Mouse (Mus musculus): Measurements from ENCODE around the gene Fam135a. TPM values are rescaled to one million over a fixed set of nuclear protein-coding genes. Genes with fewer than 3 reads are reported as not detected.

The Fam135a gene
- total RNA-seq (2015; ENCODE audit: low replicate concordance), result not detected in 2 replicates
- total RNA-seq (2017; ENCODE audit: low replicate concordance), result not detected in 2 replicates

DNA sequence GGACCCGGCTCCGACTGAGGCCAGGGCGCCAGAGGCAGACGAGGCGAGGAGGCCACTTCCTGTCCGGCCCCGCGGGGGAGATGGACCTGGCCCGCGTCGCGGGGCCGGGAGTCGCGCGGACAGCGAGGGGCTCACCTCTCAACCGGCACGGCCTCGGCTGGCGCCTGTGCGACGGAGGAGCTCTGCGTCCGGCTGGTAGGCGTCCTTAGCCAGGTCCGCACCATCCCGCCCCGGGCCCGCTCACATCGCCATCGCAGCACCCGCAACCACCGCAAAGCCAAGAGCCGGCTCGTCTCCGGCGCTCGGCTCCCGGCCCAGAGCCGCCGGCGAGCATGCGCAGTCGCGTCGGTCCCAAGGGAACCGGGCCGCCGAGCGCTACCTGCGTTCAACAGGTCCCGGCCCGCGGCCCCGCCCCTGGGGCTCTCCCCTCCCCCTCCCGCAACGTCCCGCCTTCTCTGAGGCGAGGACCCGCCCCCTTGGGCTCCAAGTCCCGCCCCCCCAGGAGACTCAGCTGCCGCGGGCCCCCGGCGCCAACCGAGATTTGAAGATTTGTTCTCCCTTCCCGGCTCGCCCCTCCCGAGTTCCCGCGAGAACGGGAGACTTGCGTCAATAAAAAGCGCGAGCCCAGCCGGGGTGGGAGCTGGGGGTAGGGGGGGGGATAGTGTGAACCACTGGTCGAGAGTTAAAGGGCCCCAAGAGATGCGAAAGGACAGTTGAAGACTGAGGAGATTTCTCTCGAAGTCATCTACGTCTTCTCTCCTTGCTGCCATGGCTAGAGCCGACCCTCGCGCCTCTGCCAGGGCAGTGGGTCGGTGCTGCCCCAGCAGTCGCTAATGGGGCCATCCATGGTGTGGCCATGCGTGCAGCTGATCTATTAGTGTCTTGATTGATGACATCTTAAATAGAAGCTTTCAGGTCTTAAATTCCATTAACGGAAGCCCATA is at the start of gene Fam135a:
Fam135a (minus strand) TSS at position 416 of the 944 bp plus-strand sequence.
- ATAC-seq (replicated peaks; ENCODE audit: low FRiP score, poor library complexity, severe bottlenecking), result no peak

DNA sequence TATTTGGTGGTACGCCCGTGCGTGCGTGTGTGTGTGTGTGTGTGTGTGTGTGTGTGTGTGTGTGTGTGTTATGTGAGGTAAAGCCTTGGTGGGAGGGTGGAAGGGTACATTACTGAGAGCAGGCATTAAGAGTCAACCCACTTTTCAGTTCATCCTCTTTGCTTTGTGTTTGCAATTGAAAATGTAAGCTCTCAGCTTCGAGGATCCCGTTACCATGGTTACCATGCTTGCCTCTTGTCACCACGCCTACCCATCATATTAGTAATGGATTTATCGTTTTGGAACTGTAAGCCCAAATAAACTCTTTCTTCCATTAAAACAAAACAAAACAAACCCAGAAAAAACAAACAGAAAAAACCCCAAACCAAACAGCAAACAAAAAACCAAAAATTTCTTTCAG is 43.4 kb upstream of the Fam135a start:
- no peak for ATAC-seq (replicated peaks; ENCODE audit: low FRiP score, poor library complexity, severe bottlenecking)

DNA sequence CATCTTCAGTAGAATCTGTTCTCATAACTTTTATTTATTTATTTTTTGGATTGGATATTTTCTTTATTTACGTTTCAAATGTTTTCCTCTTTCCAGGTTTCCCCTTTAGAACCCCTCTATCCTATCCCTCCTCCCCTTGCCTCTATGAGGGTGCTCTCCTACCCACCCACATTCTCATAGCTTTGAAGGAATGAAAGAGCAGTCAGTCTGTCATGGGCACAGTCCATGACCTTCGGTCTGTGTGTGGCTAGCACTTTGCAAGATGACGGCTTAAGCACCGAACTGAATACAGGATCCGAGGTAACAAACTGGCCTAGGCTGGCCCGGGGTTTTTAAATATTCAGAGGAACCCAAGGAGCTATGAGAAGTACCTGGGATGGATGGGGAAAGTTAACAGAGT is 40.4 kb upstream of the Fam135a start:
- no peak for ATAC-seq (replicated peaks; ENCODE audit: low FRiP score, poor library complexity, severe bottlenecking)

DNA sequence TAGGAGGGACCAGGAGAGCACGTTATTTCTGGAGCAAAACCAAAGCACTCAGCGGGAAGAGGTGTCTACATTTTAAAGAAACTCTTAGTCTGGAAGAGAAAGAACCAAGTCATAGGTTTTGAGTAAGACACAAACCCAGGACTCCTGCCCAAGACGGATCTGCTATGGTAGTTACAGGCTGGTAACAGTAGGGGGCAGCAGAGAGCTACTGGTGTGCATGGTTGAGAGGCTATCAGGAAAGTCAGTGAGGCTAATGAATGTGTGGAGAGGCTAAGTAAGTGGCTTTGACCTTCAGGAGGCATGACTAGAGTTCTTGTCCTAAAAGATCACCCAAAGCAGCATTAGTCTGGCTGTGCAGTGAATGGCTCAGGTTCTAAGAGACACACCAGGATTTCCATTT is 37.0 kb upstream of the Fam135a start:
- ATAC-seq (replicated peaks; ENCODE audit: low FRiP score, poor library complexity, severe bottlenecking), result no peak

DNA sequence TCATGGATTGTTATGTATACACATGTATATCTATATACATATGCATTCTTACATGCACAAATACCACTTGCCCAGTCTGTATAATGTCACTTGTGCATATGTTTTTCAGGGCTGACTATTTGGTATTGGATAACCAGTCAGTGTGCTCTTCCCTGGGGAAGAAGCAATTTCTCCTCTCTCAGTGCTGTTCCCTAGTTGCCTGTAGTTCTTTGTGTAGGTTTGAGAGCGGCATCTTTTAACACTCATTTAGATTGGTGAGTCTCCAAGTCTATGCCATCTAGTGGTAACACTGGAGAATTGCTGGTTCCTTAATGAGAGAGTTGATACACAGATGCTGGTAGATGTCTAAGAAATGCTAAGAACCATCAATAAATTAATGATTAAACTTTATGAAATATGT is 34.7 kb upstream of the Fam135a start:
- no peak for ATAC-seq (replicated peaks; ENCODE audit: low FRiP score, poor library complexity, severe bottlenecking)

DNA sequence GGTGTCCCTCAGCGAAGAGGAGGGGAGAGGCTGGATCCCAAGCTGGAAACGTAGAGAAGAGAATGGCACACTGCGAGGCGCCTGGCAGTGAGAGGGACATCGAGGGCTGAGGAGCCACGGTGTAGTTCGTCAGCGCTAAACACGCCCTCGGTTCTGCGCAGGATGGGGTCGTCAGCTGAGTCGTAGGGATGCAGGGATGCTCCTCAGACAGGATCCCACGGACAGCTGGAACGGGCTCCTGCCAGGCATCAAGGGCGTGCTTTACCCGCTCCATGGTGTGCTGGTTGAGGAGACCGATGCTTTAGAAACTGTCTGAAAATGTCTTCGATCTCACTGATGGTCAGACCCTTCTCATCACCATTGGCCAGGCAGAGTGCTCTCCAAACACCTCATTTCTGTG is 33.7 kb upstream of the Fam135a start:
- ATAC-seq (replicated peaks; ENCODE audit: low FRiP score, poor library complexity, severe bottlenecking), result no peak

DNA sequence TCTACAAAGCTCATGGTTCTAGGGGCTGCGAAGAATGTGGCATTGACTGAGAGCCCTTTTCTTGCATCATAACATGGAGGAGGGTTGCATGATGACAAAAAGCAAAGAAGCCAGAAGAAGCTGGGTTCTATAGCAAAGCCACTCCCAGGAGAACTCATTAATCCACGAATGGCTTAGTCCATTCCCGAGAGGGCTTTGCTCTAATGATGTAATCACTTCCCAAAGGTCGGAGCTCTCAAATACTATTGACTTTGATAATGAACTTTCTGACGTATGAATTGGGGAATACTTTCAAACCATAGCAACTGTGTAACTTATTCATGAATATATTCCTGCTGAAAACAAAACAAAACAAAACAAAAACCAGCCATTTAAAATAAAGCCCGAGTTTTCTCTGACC is 27.7 kb upstream of the Fam135a start:
- ATAC-seq (replicated peaks; ENCODE audit: low FRiP score, poor library complexity, severe bottlenecking), result no peak

DNA sequence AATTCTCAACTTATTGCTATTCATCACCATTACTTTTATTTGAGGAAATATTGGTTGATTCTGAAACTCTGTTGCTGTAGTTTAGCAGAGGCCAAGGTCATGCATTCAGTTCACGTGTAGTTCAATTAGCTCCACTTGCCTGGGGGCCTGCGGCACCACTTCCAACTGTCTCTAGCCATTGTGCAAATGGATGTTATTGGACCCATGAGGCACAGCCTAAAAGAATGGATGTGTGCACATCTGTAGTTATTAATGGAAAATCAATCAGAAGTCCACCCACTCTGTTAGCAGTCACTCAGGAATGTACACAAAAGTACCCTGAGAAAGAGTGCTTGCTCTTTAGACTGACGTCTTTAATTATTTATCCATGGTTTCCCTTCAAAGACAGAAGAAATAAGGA is 24.5 kb upstream of the Fam135a start:
- ATAC-seq (replicated peaks; ENCODE audit: low FRiP score, poor library complexity, severe bottlenecking), result no peak

DNA sequence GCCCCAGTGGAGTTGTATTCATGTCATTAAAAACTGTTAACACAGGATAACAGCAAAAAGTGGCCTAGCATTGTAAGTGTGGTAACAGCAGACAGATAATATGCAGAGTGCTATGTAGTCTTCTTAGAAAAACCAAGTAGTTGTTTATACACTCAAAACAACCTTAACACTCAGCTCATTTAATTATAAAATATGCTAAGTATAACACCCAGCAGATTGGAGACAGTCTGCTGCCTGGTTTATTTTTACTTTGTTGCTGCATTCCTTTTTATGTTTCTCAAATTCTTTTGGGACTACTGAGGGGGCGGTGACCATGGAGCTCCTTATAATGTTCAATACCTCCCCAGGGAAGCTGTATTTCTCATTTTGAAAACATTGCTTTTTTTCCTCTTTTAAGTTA is 22.4 kb upstream of the Fam135a start:
- ATAC-seq (replicated peaks; ENCODE audit: low FRiP score, poor library complexity, severe bottlenecking), result no peak

DNA sequence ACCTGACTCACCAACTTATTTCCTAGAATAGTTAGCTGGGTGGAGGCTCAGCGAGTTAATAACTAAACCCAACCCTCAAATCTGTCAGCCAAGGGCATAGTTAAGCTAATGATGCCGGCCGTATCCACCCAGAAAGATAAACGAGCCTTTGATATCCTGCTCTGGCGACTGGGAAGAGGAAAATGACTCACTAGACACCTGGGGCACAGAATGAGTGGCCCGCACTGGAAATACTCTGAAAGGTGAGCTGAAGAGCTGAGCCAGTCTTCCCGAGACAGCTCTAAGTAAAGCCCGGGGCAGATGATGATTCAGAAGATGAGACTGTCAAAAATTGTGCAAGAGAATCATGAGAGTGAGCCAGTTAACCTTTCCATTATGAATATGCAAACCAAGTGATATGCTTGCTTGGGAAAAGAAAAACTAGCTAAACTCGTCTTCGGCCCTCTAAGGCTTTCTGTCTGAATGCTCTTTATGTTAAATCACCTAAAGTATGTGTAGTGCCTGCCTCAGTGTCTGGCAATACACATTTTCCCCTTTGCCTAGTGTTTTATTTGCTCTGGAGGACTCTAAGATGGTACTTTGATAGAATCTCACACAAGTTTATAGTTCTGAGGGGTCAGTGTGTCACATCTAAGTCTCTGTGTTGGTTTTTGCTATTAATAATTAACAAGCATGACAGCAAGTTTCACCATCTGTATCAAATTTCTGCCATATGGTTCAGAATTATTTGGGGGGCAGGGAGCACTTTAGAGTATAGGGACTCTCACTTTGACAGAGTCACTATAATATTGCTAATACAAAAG is 8.0 kb upstream of the Fam135a start:
- no peak for ATAC-seq (replicated peaks; ENCODE audit: low FRiP score, poor library complexity, severe bottlenecking)

DNA sequence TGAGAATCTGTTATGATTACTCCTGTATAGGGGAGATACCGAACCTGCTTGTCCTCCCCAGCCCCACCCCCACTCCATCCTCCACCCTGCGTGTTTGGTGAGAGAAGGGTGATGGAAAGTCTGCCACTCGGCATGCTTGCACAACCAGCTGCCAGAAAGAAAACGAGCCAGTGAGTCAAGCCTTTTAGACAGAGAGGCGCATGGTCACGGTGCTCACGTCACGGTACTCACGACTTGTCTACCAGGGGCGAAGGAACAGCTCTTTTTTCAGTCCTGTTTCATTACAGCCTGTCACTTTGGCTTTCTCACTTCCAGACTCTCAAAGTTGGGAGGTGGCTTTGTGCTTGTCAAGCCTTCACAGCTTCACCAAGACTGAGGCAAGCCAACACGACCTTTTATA is 7.2 kb upstream of the Fam135a start:
- no peak for ATAC-seq (replicated peaks; ENCODE audit: low FRiP score, poor library complexity, severe bottlenecking)

DNA sequence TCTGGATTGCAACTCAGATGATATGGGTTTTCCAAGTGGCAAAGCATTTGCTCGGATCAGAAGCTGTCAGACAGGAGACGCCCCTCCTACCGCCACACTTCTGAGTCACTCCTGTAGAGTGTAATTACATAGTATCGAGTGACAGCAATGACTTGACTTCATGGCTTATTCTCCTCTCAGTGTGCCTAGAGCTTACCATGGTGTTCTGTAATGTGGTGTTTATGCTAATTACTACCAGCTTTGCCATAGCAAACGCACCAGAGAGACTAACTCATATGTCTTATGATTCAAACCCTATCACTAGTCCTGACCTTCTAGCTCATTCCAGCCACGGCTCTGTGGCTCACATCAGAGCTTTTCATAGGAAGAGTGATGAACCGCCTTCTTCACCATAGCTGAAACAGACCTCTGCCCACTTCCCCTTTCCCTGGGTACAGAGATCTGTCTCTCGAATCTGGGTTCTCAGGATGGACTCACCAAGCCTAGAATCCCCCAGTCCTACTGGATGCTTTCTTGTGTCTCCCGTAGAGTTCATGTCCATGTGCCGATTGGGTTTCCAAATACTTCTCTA is 2.5 kb upstream of the Fam135a start:
- ATAC-seq (replicated peaks; ENCODE audit: low FRiP score, poor library complexity, severe bottlenecking), result no peak

DNA sequence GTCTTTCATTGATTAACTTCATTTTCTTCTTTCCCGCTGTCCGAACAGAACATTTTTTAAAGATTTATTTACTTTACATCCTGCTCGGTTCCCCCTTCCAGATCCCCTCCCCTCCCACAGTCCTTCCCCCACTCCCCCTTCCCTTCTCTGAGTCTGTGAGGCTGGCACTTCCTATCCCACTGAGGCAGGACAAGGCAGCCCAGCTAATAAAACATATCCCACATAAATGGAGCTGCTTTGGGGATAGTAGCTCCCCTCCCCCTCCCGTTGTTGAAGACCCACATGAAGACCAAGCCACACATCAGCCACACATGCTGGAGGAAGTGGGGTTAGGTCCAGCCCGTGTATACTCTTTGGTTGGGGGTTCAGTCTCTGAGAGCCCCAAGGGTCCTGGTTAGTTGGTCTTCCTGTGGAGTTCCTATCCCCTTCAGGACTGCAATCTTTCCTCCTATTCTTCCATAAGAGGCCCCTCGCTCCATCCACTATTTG is 773 bp upstream of the Fam135a start:
- no peak for ATAC-seq (replicated peaks; ENCODE audit: low FRiP score, poor library complexity, severe bottlenecking)

DNA sequence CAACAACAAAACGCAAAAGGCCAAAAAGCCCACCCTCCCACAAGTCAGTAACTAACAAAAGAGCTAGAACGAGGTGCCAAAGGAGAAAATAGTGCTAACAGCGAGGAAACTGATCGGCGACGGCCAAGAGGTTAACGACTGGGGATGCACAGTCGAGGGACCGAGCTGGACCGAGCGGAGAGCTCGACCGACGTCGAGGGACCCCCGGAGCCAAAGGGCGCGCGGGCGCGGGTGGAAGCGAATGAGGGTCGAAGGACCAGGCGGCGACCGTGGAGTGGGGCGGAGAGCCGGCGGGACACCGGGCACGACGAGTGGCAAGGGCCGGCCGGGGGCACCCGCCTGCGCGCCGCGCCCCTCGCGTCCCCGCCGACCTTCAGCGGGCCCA is 608 bp downstream of the Fam135a start:
- ATAC-seq (replicated peaks; ENCODE audit: low FRiP score, poor library complexity, severe bottlenecking), result no peak

DNA sequence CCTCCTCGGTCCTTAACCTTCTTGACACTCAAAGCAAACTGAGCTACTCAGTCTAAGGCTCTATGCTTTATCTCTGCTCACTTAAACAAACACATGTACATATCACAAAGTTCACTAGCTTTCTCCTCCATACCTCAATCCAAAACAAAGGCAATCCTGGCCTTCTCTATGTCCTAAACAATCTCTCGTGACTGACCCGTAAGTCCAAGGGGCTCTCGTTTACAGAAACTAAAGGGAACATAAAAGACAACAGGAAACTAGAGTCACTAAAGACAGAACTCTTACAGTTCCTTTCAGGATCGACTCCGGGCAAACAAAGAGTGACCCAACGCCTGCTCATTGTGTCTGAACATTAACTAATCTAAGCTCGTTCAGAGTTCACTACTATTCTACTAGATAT is 2.6 kb downstream of the Fam135a start:
- ATAC-seq (replicated peaks; ENCODE audit: low FRiP score, poor library complexity, severe bottlenecking), result no peak

DNA sequence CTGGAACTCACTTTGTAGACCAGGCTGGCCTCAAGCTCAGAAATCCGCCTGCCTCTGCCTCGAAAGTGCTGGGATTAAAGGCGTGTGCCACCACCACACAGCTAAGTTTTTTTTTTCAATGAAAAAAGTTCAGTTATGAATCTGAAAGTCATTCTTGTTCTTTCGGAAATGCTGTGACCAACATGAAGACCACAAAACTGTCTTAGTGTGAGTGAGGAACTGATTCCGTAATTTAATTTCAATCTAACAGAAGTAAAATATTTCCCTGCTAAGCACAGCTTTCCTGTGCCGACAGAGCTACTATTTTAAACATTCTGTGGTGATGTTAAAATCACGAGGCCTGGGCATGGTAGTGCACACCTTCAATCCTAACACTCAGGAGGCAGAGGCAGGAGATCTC is 7.7 kb downstream of the Fam135a start:
- no peak for ATAC-seq (replicated peaks; ENCODE audit: low FRiP score, poor library complexity, severe bottlenecking)

DNA sequence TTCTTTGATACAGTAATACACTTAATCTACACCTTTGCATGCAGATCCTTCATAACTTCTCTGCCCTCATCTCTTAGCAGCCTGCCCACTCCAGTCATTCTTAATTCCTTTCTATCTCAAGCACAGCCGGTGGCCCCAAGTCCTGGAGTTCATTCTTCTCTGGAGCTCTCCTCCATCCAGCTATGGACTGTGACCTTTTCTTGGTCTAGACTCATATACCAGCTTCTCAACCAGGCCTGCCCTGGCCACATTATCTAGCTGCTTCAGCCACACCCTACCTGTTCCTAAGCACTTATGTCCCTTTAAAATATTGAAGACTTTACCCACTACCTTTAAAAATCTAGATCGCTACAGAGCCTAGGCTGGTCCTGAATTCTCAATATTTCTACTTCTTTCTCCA is 9.5 kb downstream of the Fam135a start:
- no peak for ATAC-seq (replicated peaks; ENCODE audit: low FRiP score, poor library complexity, severe bottlenecking)

DNA sequence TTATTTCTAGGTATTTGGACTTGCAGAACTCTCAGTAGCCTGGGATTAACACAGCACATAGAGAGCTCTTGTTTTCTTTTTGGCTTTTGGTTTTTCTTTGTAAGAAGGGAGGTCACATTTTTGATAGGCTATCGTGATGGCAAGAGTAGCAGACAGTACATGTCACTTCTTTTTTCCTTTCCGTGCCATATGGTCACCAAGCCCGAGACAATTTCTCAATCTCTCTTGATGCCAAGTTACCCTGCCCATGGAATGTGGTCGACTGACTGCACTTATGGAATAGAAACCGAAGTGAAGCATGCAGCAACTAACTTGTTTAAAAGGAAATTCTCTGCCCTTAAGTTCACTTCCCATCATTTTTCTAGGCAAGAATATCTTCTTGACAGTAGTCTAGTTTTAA is 10.0 kb downstream of the Fam135a start:
- no peak for ATAC-seq (replicated peaks; ENCODE audit: low FRiP score, poor library complexity, severe bottlenecking)

DNA sequence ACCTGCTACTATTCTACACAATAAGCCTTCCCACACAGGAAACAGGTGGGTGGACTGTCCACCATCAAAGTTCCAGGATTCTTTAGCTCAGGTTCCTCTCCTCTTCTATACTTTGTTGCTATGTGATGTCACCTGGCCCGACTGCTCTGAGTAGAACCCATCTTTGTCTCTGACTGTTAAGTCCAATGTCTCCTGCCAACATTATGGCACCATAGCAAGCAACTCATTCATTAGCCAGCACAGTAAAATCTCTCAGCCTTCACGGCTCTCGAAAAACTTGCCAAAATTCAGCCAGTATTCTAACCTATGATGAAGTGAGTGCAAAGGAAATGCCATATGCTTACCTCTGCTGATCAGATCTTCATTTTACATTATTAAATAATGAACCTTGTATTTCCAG is 14.0 kb downstream of the Fam135a start:
- no peak for ATAC-seq (replicated peaks; ENCODE audit: low FRiP score, poor library complexity, severe bottlenecking)

DNA sequence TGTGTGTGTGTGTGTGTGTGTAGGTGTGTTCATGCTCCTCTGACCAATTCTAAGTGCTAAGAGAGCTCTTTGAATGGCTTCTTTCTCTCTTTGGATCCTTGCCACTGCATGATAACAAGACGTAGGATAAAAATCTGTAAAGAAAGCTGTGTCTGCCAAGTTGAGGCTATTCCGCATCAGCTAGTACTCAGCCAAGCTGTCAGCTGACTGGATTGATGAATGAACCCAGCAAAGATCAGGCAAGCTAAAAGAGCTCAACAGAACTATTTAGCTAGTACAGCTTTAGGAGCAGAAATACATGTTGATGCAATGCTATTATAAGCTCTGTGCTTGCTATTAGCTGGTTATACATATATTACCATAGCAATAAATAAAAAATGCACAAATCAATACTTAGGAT is 25.7 kb downstream of the Fam135a start:
- no peak for ATAC-seq (replicated peaks; ENCODE audit: low FRiP score, poor library complexity, severe bottlenecking)
